Mouse (Mus musculus): ENCODE data around the gene Stum.

GRCm38 (mm10) chr1:180518412-180518811, 35.1 kb upstream of the Stum start:
- TF ChIP-seq CTCF (IDR thresholded peaks at IDR 0.05) (no peak), EP300 (IDR thresholded peaks at IDR 0.05) (peak; percentile 64; the same call in 1 of the 2 replicates)
